Mouse (Mus musculus) adrenal gland, adult 10 weeks (tissue): ENCODE data around the gene Klk1b26. TPM values are rescaled to one million over a fixed set of nuclear protein-coding genes. Genes with fewer than 3 reads are reported as not detected.

Experiments used
- polyA plus RNA-seq: library from polyadenylated mRNA; stranded (reverse); fragments of 350-450 nt; fragmentation: Illumina TruSeq; extraction: RNeasy Lipid Tissue Mini Kit (QIAGEN cat#74804); gene quantifications from one replicate; pipeline ENCODE4 v1.2.3, GENCODE M21; 2014; ENCODE audit warnings: low read depth, low replicate concordance

Klk1b26 gene
- polyA plus RNA-seq, result not detected

GRCm38 (mm10) chr7:44011868-44012267, at the start of gene Klk1b26:
Gene Klk1b26 (plus strand): TSS chr7:44012168.

GRCm38 (mm10) chr7:43966451-43966850, 45.5 kb upstream of the Klk1b26 start, which contains the start of gene Klk1b1:
Gene Klk1b1 (plus strand): TSS chr7:43966751.

GRCm38 (mm10) chr7:43975761-43976160, 36.2 kb upstream of the Klk1b26 start, which contains the start of gene Klk1b9:
Gene Klk1b9 (plus strand): TSS chr7:43976061.

GRCm38 (mm10) chr7:43995577-43995976, 16.4 kb upstream of the Klk1b26 start, which contains the start of gene Klk1b11:
Gene Klk1b11 (plus strand): TSS chr7:43995877.

GRCm38 (mm10) chr7:44051990-44052389, 40.0 kb downstream of the Klk1b26 start, which contains the start of gene Klk1b27:
Gene Klk1b27 (plus strand): TSS chr7:44052290.

Other genes starting within 250 kb of the Klk1b26 start
- gene Klk12, start 243.3 kb upstream of the Klk1b26 start, polyA plus RNA-seq, result not detected
- gene Klk11, start 237.6 kb upstream of the Klk1b26 start, polyA plus RNA-seq, result not detected
- 0.58 TPM for gene Klk10, start 231.1 kb upstream of the Klk1b26 start, polyA plus RNA-seq
- gene Klk9, start 220.3 kb upstream of the Klk1b26 start, polyA plus RNA-seq, result not detected
- not detected for gene Klk8, start 214.6 kb upstream of the Klk1b26 start, polyA plus RNA-seq
- gene Klk7, start 200.9 kb upstream of the Klk1b26 start, polyA plus RNA-seq, result not detected
- gene Klk6, start 187.7 kb upstream of the Klk1b26 start, polyA plus RNA-seq, result not detected
- not detected for gene Klk5, start 170.2 kb upstream of the Klk1b26 start, polyA plus RNA-seq
- gene Klk4, start 131.0 kb upstream of the Klk1b26 start, polyA plus RNA-seq, result not detected
- gene Klk15, start 78.4 kb upstream of the Klk1b26 start, polyA plus RNA-seq, result not detected
- not detected for gene Klk1b8, start 61.5 kb upstream of the Klk1b26 start, polyA plus RNA-seq
- gene Klk1b1, start 45.4 kb upstream of the Klk1b26 start, polyA plus RNA-seq, result not detected
- not detected for gene Klk1b9, start 36.1 kb upstream of the Klk1b26 start, polyA plus RNA-seq
- gene Klk1b11, start 16.3 kb upstream of the Klk1b26 start, polyA plus RNA-seq, result not detected
- gene Klk1b27, start 40.1 kb downstream of the Klk1b26 start, polyA plus RNA-seq, result not detected
- gene Klk1b21, start 90.2 kb downstream of the Klk1b26 start, polyA plus RNA-seq, result not detected
- gene Klk1b22, start 100.5 kb downstream of the Klk1b26 start, polyA plus RNA-seq, result not detected
- not detected for gene Klk1b16, start 124.6 kb downstream of the Klk1b26 start, polyA plus RNA-seq
- gene Klk1b24, start 176.1 kb downstream of the Klk1b26 start, polyA plus RNA-seq, result not detected
- gene Klk1b3, start 186.0 kb downstream of the Klk1b26 start, polyA plus RNA-seq, result not detected
- not detected for gene Klk1b4, start 195.3 kb downstream of the Klk1b26 start, polyA plus RNA-seq
- gene Klk1b5, start 203.8 kb downstream of the Klk1b26 start, polyA plus RNA-seq, result not detected
- gene Klk1, start 213.2 kb downstream of the Klk1b26 start, polyA plus RNA-seq, result not detected
- gene Gm36864, start 224.0 kb downstream of the Klk1b26 start, polyA plus RNA-seq, result not detected
- gene 1700028J19Rik, start 234.5 kb downstream of the Klk1b26 start, polyA plus RNA-seq, result not detected
- 57.7 TPM for gene 2410002F23Rik, start 234.6 kb downstream of the Klk1b26 start, polyA plus RNA-seq
- not detected for gene Acp4, start 245.2 kb downstream of the Klk1b26 start, polyA plus RNA-seq
- gene Gm15517, start 249.3 kb downstream of the Klk1b26 start, polyA plus RNA-seq, result not detected